ENCODE assay signal across 22 mouse cellular contexts in the genomic region with DNA sequence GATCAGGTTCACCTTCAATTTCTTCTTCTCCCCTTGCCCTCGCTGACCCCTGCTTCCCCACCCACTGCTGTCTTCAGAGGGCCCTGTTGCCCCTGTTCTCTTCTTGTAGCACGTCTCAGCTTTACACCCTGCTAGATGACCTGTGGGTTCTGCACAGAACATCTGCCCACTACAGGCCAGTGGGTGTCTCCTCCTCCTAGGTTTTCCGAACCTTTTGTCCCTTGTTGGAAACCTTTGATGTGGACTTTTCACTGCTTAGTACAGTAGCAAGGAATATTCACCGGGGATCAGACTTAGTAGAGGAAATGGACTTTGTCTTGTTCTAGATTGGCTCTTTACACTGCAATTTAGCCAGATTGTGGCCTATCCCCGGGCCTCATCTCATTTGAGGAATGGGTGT.
A peak's percentile ranks its signal among the peaks of the same experiment; 100 is the strongest.
DNase-seq lines count a peak whose midpoint lies in the region; ATAC-seq and TF ChIP-seq lines count a peak whose summit lies in the region.
"Had no signal": no experiment of that assay in that cellular context is flagged by ENCODE, and none has a peak within 500 bp of the region (broad histone marks: within the 10 kb centered on the region; RNA-seq: fewer than 3 reads in every experiment).

No protein-coding gene starts in this region.

- H3K4me1 ChIP-seq in intestine, embryonic 15.5 days (replicated peaks), result peaks cover 16% of the 10 kb centered on the region
- H3K4me1 ChIP-seq in intestine, embryonic 16.5 days (ENCODE audit: control insufficient read depth, insufficient read depth, low read length), result peaks cover 31% of the 10 kb centered on the region
- H3K4me1 ChIP-seq in kidney, adult 2 months (ENCODE audit: control insufficient read depth, insufficient read depth, low read length), result peaks cover 37% of the 10 kb centered on the region
- no peaks in the 10 kb centered on the region for H3K4me1 ChIP-seq in kidney, embryonic 14.5 days (ENCODE audit: control insufficient read depth, insufficient read depth, low read length)
- H3K4me1 ChIP-seq in liver, adult 2 months (ENCODE audit: control insufficient read depth, insufficient read depth, low read length), result peaks cover 24% of the 10 kb centered on the region
- H3K4me1 ChIP-seq in liver, embryonic 11.5 days (replicated peaks; ENCODE audit: control insufficient read depth, insufficient read depth, low read length), result no peaks in the 10 kb centered on the region
- no peaks in the 10 kb centered on the region for H3K4me1 ChIP-seq in hindbrain, embryonic 14.5 days (replicated peaks; ENCODE audit: control insufficient read depth, insufficient read depth, low read length)
- H3K4me1 ChIP-seq: embryonic facial prominence, embryonic 13.5 days had no signal

- H3K27ac ChIP-seq in intestine, embryonic 15.5 days, result 0 out of 2 replicates have a peak overlapping the region, but pooled peaks have one; percentile 15
- no peak overlapping the region for H3K27ac ChIP-seq in intestine, embryonic 16.5 days (ENCODE audit: low read length)
- peak overlapping the region; percentile 5; the same call in 1 of the 2 replicates for H3K27ac ChIP-seq in kidney, adult 2 months (ENCODE audit: insufficient read depth, low read depth, low read length)
- no peak overlapping the region for H3K27ac ChIP-seq in kidney, embryonic 14.5 days (ENCODE audit: low read depth, low read length)
- no peak overlapping the region for H3K27ac ChIP-seq in liver, adult 2 months (replicated peaks; ENCODE audit: insufficient read depth, low read depth, low read length)
- H3K27ac ChIP-seq in liver, embryonic 11.5 days (ENCODE audit: low read depth, low read length), result no peak overlapping the region
- no peak overlapping the region for H3K27ac ChIP-seq in hindbrain, embryonic 14.5 days
- H3K27ac ChIP-seq: embryonic facial prominence, embryonic 13.5 days; embryonic facial prominence, embryonic 15.5 days; forebrain, embryonic 10.5 days; forebrain, embryonic 12.5 days had no signal

- WGBS in intestine, embryonic 15.5 days, result 68% methylated on average over 5 of the region's 5 CpGs
- 64% methylated on average over 5 of the region's 5 CpGs for WGBS in intestine, embryonic 16.5 days
- WGBS in kidney, adult 2 months, result 63% methylated on average over 5 of the region's 5 CpGs
- 62% methylated on average over 5 of the region's 5 CpGs for WGBS in kidney, embryonic 14.5 days
- 63% methylated on average over 5 of the region's 5 CpGs for WGBS in liver, adult 2 months
- WGBS in liver, embryonic 11.5 days, result 68% methylated on average over 5 of the region's 5 CpGs
- 79% methylated on average over 5 of the region's 5 CpGs for WGBS in hindbrain, embryonic 14.5 days

- H3K4me2 ChIP-seq in intestine, embryonic 15.5 days (replicated peaks), result no peak overlapping the region
- H3K4me2 ChIP-seq in intestine, embryonic 16.5 days (ENCODE audit: low read depth, low read length), result no peak overlapping the region
- no peak overlapping the region for H3K4me2 ChIP-seq in kidney, embryonic 14.5 days (replicated peaks; ENCODE audit: low read depth, low read length)
- H3K4me2 ChIP-seq in liver, embryonic 11.5 days, result no peak overlapping the region
- no peak overlapping the region for H3K4me2 ChIP-seq in hindbrain, embryonic 14.5 days (replicated peaks)
- H3K4me2 ChIP-seq: embryonic facial prominence, embryonic 13.5 days; embryonic facial prominence, embryonic 15.5 days; forebrain, embryonic 12.5 days had no signal

- peak; percentile 81 for DNase-seq in kidney, adult 2 months
- DNase-seq in liver, adult 2 months (ENCODE audit: extremely low read depth, low read depth, low spot score), result peak; percentile 42
- DNase-seq in liver, embryonic 11.5 days (ENCODE audit: low spot score), result no peak
- DNase-seq in hindbrain, embryonic 14.5 days (ENCODE audit: low spot score), result no peak
- DNase-seq: adrenal gland, postnatal 10 days; adrenal gland, postnatal 25 days; cerebellum, adult 11 months; cerebellum, adult 18-20 months; cerebellum, adult 8-10 months; cerebellum, adult 9-11 months; cerebellum, postnatal 14 days; cerebellum, postnatal 36 days; embryo, embryonic 11 days had no signal

- ATAC-seq in intestine, embryonic 15.5 days, result no peak
- no peak for ATAC-seq in intestine, embryonic 16.5 days
- ATAC-seq in kidney, embryonic 14.5 days (ENCODE audit: low FRiP score, low TSS enrichment), result no peak
- ATAC-seq in liver, embryonic 11.5 days (replicated peaks; ENCODE audit: low FRiP score), result no peak
- no peak for ATAC-seq in hindbrain, embryonic 14.5 days (ENCODE audit: low FRiP score)
- ATAC-seq: forebrain, embryonic 14.5 days had no signal

- H3K9me3 ChIP-seq in intestine, embryonic 15.5 days, result no peaks in the 10 kb centered on the region
- no peaks in the 10 kb centered on the region for H3K9me3 ChIP-seq in intestine, embryonic 16.5 days (ENCODE audit: control insufficient read depth, low read length)
- H3K9me3 ChIP-seq in kidney, embryonic 14.5 days (ENCODE audit: control insufficient read depth, low read length), result no peaks in the 10 kb centered on the region
- H3K9me3 ChIP-seq in liver, embryonic 11.5 days (ENCODE audit: control insufficient read depth, low read length), result no peaks in the 10 kb centered on the region
- H3K9me3 ChIP-seq in hindbrain, embryonic 14.5 days (ENCODE audit: control insufficient read depth, low read length), result no peaks in the 10 kb centered on the region
- H3K9me3 ChIP-seq: embryonic facial prominence, embryonic 13.5 days; embryonic facial prominence, embryonic 15.5 days; forebrain, embryonic 10.5 days; forebrain, embryonic 12.5 days had no signal

- H3K36me3 ChIP-seq in intestine, embryonic 15.5 days, result no peaks in the 10 kb centered on the region
- no peaks in the 10 kb centered on the region for H3K36me3 ChIP-seq in intestine, embryonic 16.5 days (ENCODE audit: control insufficient read depth, insufficient read depth, low read length)
- no peaks in the 10 kb centered on the region for H3K36me3 ChIP-seq in kidney, adult 2 months (ENCODE audit: control insufficient read depth, insufficient read depth, low read length)
- no peaks in the 10 kb centered on the region for H3K36me3 ChIP-seq in kidney, embryonic 14.5 days (ENCODE audit: control insufficient read depth, insufficient read depth, low read length)
- H3K36me3 ChIP-seq in liver, adult 2 months (ENCODE audit: control insufficient read depth, insufficient read depth, low read length), result no peaks in the 10 kb centered on the region
- H3K36me3 ChIP-seq in liver, embryonic 11.5 days (ENCODE audit: control insufficient read depth, insufficient read depth, low read length), result peaks cover 2% of the 10 kb centered on the region; the same call in 1 of the 2 replicates
- no peaks in the 10 kb centered on the region for H3K36me3 ChIP-seq in hindbrain, embryonic 14.5 days (replicated peaks; ENCODE audit: control insufficient read depth, insufficient read depth)
- H3K36me3 ChIP-seq: embryonic facial prominence, embryonic 15.5 days; forebrain, embryonic 10.5 days; forebrain, embryonic 12.5 days had no signal

- no peak overlapping the region for H3K4me3 ChIP-seq in intestine, embryonic 15.5 days (replicated peaks)
- H3K4me3 ChIP-seq in intestine, embryonic 16.5 days (ENCODE audit: low read length), result no peak overlapping the region
- no peak overlapping the region for H3K4me3 ChIP-seq in kidney, adult 2 months (ENCODE audit: insufficient read depth, low read depth, low read length)
- no peak overlapping the region for H3K4me3 ChIP-seq in kidney, embryonic 14.5 days (ENCODE audit: low read length)
- no peak overlapping the region for H3K4me3 ChIP-seq in liver, adult 2 months (ENCODE audit: insufficient read depth, low read depth, low read length)
- no peak overlapping the region for H3K4me3 ChIP-seq in liver, embryonic 11.5 days (ENCODE audit: low read depth, low read length)
- H3K4me3 ChIP-seq in hindbrain, embryonic 14.5 days (replicated peaks; ENCODE audit: low read length), result no peak overlapping the region
- H3K4me3 ChIP-seq: embryonic facial prominence, embryonic 13.5 days; embryonic facial prominence, embryonic 15.5 days; erythroblast, embryonic 14.5 days; forebrain, embryonic 10.5 days; forebrain, embryonic 12.5 days had no signal

- H3K9ac ChIP-seq in intestine, embryonic 15.5 days, result no peak overlapping the region
- H3K9ac ChIP-seq in intestine, embryonic 16.5 days (ENCODE audit: low read depth, low read length), result no peak overlapping the region
- no peak overlapping the region for H3K9ac ChIP-seq in kidney, embryonic 14.5 days (ENCODE audit: low read depth, low read length)
- H3K9ac ChIP-seq in liver, adult 2 months (ENCODE audit: low read depth, low read length), result no peak overlapping the region
- no peak overlapping the region for H3K9ac ChIP-seq in liver, embryonic 11.5 days (ENCODE audit: low read depth, low read length)
- no peak overlapping the region for H3K9ac ChIP-seq in hindbrain, embryonic 14.5 days
- H3K9ac ChIP-seq: embryonic facial prominence, embryonic 13.5 days; embryonic facial prominence, embryonic 15.5 days; forebrain, embryonic 12.5 days had no signal

- H3K27me3 ChIP-seq in intestine, embryonic 15.5 days (replicated peaks), result no peaks in the 10 kb centered on the region
- no peaks in the 10 kb centered on the region for H3K27me3 ChIP-seq in intestine, embryonic 16.5 days (replicated peaks; ENCODE audit: control insufficient read depth, insufficient read depth, low read length)
- H3K27me3 ChIP-seq in kidney, adult 2 months (replicated peaks; ENCODE audit: control insufficient read depth, insufficient read depth, low read length), result no peaks in the 10 kb centered on the region
- H3K27me3 ChIP-seq in kidney, embryonic 14.5 days (ENCODE audit: control insufficient read depth, insufficient read depth, low read length), result no peaks in the 10 kb centered on the region
- no peaks in the 10 kb centered on the region for H3K27me3 ChIP-seq in liver, adult 2 months (ENCODE audit: control insufficient read depth, insufficient read depth, low read length)
- H3K27me3 ChIP-seq in liver, embryonic 11.5 days (replicated peaks; ENCODE audit: control insufficient read depth, insufficient read depth, low read length), result no peaks in the 10 kb centered on the region
- no peaks in the 10 kb centered on the region for H3K27me3 ChIP-seq in hindbrain, embryonic 14.5 days (ENCODE audit: control insufficient read depth, insufficient read depth, low read length)
- H3K27me3 ChIP-seq: embryonic facial prominence, embryonic 13.5 days; embryonic facial prominence, embryonic 15.5 days; forebrain, embryonic 12.5 days had no signal

- peaks cover 7% of the 10 kb centered on the region; the same call in 1 of the 2 replicates for H3K79me2 ChIP-seq in liver, adult 2 months (ENCODE audit: control insufficient read depth, insufficient read depth, low read length)

- no peak; the same call in 1 of the 2 replicates for TF ChIP-seq CTCF in kidney, adult 2 months (conservative IDR thresholded peaks at IDR 0.05; ENCODE audit: insufficient read depth, insufficient read length, low read depth, low read length)
- no peak for TF ChIP-seq CTCF in liver, adult 2 months (IDR thresholded peaks at IDR 0.05; ENCODE audit: low read depth, low read length)

- TF ChIP-seq POLR2A in kidney, adult 2 months (IDR thresholded peaks at IDR 0.05; ENCODE audit: low read depth, low read length), result no peak
- no peak for TF ChIP-seq POLR2A in liver, adult 2 months (IDR thresholded peaks at IDR 0.05; ENCODE audit: extremely low read depth, insufficient read depth, low read length)

Comparison
In these comparisons a context has a peak if more than half of its experiments do, and no peak if none do; other contexts are left out.
1. H3K27ac ChIP-seq: peak in intestine, embryonic 15.5 days (single experiment) and kidney, adult 2 months (single experiment); none in intestine, embryonic 16.5 days (single experiment), kidney, embryonic 14.5 days (single experiment), liver, adult 2 months (single experiment), liver, embryonic 11.5 days (single experiment) and hindbrain, embryonic 14.5 days (single experiment).
2. DNase-seq: peak in kidney, adult 2 months (single experiment) and liver, adult 2 months (single experiment); none in liver, embryonic 11.5 days (single experiment) and hindbrain, embryonic 14.5 days (single experiment).